Mouse (Mus musculus): Measurements from ENCODE around the gene Rab11fip5. TPM values are rescaled to one million over a fixed set of nuclear protein-coding genes. Genes with fewer than 3 reads are reported as not detected.

The Rab11fip5 gene
- total RNA-seq, 2 experiments from 2014 or later = 67.8 to 76.6 TPM

DNA sequence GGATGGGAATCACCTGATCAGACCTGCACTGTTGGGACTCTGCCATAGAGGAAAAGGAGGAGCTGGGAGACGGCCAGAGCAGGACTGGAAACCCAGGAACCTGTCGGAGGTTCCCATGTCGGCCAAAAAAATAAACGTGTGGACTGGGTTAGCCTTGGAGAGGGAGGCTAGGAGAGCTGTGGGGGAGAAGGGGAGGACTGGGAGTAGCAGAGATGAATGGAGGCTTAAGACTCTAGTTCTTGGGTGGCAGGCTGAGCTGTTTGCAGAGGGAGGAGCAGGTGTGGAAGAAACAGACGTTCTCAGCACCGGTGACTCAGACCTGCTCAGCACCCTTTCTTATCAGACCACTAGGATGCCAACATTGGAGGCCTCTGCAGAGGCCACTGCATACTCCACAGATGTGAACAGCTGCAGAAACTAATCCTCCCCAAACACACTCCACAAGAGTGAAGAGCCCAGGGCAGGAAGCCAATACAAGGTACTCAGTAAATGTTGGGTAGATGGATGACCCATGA lies 43.2 kb downstream of the Rab11fip5 start:
- peak; percentile 41 to 55 for DNase-seq (ENCODE audit: low spot score in 2 of 2)
- intact Hi-C loops (cut with DNase I) = no loop called here

DNA sequence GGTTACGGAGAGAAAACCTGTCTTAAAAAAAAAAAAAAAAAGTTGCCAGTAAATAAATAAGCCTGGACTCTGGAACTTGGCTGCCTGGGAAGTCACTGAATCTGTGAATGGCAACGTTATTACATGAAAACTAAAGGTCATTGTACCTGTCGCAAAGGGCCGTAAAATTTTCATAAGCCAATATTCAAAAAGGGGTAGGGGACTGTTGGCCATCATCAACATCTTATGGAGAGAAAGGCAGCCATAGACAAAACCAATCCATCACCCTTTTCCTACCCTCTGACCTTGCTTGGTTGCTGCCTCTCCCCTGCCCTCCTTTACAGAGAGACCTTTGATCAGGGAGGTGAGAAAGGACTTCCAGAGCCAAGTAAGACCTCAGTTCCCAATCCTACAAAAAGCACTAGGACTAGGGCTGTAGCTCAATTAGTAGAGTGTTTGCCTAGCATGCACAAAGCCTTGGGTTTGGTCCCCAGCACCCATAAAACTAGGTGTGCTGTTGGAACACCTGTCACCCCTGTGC lies 44.7 kb downstream of the Rab11fip5 start:
- intact Hi-C loops (cut with DNase I) = no loop called here
- no peak for DNase-seq (ENCODE audit: low spot score in 2 of 2)

DNA sequence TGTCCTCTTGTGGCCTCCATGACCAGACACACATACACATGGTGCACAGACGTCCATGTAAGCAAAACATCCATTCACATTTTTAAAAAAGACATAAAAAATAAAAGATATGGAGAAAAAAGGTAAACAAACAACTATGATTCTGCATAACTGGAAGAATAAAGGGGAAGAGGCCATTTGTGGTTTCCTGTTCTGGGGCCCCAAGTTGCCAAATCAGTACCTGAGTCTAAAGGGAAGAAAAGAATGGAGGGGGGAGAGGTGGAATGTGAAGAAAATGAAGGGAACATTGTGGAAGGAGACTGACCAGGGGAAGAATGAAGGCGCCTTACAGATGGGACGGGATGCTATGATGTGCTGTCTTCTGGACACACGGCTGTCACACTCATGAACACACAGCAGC lies 47.9 kb downstream of the Rab11fip5 start:
- intact Hi-C loops (cut with DNase I) = no loop called here
- no peak for DNase-seq (ENCODE audit: low spot score in 2 of 2)

- intact Hi-C loops (cut with DNase I) = no loop called here
- no peak for DNase-seq (ENCODE audit: low spot score in 2 of 2)
These were observed 49.3 kb downstream of the Rab11fip5 start for GRCm38 (mm10) chr6:85325109-85325508.

DNA sequence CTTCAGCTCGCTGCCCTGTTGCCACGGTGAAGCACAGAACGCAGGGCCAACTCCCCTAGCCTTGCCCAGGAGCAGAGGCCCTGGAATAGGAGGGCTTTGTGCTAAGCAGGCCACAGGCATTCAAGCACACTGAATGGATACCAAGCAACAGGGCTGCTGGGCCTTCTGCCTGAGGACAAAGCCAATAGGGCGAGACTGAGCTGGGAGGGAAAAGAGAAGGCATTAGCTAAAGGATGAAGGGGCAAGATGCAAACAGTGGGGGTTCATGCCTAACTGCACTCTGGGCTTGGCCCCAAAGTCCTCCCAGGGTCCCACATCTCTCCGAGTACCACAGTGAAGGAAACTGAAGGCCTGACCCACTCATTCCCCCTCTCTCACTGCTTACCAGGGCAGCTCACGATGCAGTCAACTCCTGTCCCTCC lies 54.0 kb downstream of the Rab11fip5 start:
- intact Hi-C loops (cut with DNase I) = no loop called here
- peak; percentile 37 to 43 for DNase-seq (ENCODE audit: low spot score in 2 of 2)

DNA sequence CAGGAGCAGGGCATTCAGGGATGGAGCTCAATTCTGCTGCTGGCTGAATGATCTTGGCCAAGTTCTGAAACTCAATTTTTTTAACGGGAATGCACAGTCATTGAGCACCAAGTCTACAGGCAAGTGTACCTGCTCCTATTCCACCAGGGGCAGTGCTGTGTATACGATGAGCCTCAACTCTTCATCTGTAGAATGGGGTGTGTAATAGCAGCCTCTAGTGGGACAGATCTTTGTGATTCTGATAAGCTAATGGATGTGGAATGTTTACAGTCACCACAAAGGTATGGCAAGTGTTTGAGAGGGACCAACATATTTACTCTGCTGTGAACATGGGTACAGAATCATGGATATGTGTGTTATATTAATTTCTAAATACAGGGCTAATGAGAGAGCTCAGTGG lies 58.2 kb downstream of the Rab11fip5 start:
- intact Hi-C loops (cut with DNase I) = no loop called here
- DNase-seq (ENCODE audit: low spot score in 2 of 2) = no peak

DNA sequence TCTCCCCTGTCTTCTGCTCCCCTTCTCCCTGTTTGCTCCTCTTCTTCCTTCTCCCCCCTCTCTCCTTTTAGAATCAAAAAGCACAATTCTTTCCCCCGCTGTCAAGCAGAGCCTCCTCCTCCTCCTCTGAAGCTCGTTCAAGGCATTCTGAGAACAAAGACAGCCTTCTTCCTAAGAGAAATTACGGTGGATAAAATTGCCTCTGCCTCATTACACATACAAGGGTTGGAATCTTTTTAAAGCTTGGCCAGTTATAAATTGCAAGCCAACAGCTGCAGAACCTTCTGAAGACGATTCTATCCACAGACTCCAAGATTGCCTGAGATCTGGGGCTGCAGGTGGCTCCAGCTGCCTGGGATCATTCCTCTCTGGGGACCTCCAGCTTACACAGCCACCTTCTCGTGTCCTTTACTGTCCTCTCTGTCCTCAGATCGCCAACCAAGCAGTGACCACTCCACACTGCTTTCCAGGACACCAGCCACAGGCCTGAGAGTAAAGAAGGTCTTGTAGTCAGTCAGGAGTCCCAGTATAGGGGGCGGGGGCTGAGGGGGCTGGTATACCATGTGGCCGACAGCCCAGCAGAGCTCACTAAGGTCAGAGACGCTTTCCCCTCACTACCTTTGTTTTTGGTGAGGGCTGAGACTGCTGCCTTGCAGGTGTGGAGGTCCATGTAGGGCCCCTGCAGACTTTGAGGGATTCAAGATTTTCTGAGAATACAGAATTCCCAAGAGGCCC lies 60.2 kb downstream of the Rab11fip5 start:
- intact Hi-C loops (cut with DNase I) = no loop called here
- no peak for DNase-seq (ENCODE audit: low spot score in 2 of 2)

DNA sequence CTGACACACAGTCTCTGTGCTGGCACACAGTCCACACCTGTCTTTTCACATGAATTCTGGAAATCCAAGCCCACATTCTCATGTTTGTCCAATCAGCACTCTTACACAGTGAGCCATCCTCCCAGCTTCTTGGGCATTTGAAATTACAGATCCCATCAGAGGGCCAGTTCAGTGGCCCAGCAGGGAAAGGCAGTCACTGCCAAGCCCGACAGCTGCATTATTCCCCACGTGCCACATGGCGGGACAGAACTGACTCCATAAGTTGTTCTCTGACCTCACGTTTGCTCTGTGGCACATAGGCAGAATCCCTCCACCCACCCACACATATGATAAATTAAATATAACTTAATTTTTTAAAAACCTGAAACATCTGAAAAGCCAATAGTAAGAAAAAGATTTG lies 66.5 kb downstream of the Rab11fip5 start:
- intact Hi-C loops (cut with DNase I) = no loop called here
- no peak for DNase-seq (ENCODE audit: low spot score in 2 of 2)

DNA sequence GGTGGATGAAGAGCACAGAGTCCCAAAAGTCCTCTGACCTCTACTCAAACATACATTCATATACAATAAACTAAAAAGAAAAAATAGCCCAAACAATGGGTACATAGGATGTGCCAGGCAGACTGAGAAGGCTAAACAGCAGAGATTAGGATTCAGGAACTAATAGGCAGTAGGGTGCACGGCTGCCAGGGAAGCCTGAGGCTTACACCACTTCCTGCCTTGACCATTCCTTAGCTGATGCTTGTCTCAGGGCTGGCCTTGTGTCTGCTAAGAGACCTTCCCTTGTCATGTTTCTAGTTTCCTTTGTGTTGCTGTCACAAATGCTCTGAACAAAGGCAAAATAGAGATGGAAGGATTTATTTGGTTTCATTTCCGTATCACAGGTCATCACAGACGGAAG lies 68.1 kb downstream of the Rab11fip5 start:
- intact Hi-C loops (cut with DNase I) = no loop called here
- DNase-seq (ENCODE audit: low spot score in 2 of 2) = no peak

- no peak for DNase-seq (ENCODE audit: low spot score in 2 of 2)
- intact Hi-C loops (cut with DNase I) = no loop called here
These were observed 68.6 kb downstream of the Rab11fip5 start for GRCm38 (mm10) chr6:85305826-85306225.

DNA sequence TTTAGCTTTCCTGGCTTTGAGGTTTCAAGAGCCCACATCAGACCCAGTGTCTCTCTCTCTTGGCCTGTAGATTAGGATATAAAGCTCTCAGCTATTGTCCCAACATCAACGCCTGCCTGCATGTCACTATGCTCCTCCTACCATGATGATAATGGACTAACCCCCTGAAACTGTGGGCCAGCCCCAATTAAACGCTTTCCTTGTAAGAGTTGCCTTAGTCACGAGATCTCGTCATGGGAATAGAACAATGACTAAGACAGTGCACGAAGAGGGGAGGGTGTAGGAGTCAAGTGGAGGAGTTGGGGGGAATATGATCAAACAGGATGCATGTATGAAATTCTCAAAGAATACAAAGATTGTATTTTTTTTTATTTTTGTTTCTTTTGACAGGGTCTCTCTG lies 69.5 kb downstream of the Rab11fip5 start:
- no peak for DNase-seq (ENCODE audit: low spot score in 2 of 2)
- intact Hi-C loops (cut with DNase I) = no loop called here

GRCm38 (mm10) chr6:85302326-85303055 lies 71.9 kb downstream of the Rab11fip5 start:
- DNase-seq (ENCODE audit: low spot score in 2 of 2) = peak in 1 of 2 experiments; percentile 43
- intact Hi-C loops (cut with DNase I) = no loop called here

DNA sequence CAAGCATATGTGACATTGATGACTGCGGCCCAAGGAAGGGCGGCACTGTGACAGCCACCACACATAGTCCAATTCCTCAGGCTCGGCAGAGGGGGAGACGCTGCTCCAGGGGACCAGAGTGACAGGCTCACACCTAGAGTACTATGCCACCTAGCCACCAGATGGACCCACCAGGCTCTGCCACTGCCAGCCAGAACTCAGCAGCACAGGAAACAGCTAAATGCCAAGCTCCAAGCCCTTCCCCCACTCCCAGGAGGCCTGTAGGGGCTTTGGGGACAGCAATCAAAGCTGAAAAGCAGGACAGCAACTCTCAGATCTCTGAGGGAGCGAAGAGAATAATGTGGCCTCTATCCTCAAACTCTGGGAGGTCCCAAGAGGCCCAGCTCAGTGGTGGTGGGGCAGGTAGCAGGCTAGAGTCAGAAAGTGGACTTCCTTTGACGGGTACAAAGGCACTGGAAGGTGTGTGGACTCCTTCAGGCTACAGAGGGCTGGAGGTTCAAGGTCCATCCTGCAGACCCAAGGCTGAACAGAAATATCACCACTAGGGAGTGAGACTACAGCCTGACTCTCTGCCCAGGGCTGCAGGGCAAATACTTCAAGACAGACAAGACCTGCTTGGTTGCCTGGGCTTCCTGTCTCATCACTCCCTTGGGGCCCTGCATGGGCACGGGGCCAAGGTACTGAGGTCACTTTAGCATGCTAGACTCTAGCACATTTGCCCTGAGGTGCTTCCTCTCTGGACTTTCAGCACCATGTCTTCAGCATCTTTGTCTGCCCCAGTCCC lies 78.9 kb downstream of the Rab11fip5 start:
- no peak for DNase-seq (ENCODE audit: low spot score in 2 of 2)
- intact Hi-C loops (cut with DNase I) = no loop called here

- intact Hi-C loops (cut with DNase I) = loop anchor here (5.0 kb wide), 1 partner anchor 42 kb away; no protein-coding TSS in a partner anchor
- DNase-seq (ENCODE audit: low spot score in 2 of 2) = no peak
These were observed 80.4 kb downstream of the Rab11fip5 start for GRCm38 (mm10) chr6:85294004-85294379.

- no peak for DNase-seq (ENCODE audit: low spot score in 2 of 2)
- intact Hi-C loops (cut with DNase I) = loop anchor here (5.0 kb wide), 1 partner anchor 41 kb away; no protein-coding TSS in a partner anchor
These were observed 81.0 kb downstream of the Rab11fip5 start for GRCm38 (mm10) chr6:85293255-85294003.

DNA sequence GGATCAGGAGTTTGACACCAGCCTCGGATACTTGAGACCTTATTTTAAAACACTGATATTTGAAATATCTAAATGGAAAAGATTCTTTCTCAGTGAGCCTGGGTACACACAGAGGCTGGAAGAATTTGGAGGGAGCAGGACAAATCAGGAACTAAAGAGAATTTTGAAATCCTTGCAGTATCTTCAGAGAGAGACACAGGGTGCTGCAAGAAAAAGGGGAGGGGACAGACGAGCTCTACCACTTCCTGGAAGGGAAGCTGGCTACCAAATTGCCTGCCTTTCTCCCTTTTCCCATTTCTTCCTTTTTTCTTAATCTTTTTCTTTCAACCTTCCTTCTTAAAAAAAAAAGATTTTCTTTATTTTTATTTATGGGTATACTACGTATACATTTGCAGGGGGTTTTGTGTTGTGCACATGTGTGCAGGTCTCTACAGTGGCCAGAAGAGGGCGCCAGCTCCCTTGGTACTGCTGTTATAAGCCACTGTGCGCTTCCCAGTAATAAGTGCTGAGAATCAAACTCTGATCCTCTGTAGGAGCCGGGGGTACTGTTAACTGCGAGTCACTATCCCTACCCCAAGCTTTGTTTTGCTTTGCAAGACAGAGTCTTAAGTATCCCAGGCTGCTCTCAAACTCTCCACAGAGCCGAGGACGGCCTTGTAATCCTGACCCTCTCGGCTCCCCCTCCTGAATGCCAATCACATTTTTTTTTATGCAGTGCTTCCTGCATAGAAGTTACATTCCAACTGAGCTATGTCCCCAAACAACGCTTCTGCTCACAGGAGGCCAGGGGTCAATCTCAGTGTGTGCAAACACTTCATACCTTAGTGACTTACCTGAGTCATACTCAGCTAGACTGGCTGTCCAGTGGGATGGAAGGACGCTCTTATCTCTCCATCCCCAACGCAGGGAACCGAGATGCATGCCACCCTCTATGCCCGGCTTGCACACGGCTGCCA lies 83.3 kb downstream of the Rab11fip5 start:
- intact Hi-C loops (cut with DNase I) = loop anchor here (5.0 kb wide), 1 partner anchor 39 kb away; no protein-coding TSS in a partner anchor
- no peak for DNase-seq (ENCODE audit: low spot score in 2 of 2)

DNA sequence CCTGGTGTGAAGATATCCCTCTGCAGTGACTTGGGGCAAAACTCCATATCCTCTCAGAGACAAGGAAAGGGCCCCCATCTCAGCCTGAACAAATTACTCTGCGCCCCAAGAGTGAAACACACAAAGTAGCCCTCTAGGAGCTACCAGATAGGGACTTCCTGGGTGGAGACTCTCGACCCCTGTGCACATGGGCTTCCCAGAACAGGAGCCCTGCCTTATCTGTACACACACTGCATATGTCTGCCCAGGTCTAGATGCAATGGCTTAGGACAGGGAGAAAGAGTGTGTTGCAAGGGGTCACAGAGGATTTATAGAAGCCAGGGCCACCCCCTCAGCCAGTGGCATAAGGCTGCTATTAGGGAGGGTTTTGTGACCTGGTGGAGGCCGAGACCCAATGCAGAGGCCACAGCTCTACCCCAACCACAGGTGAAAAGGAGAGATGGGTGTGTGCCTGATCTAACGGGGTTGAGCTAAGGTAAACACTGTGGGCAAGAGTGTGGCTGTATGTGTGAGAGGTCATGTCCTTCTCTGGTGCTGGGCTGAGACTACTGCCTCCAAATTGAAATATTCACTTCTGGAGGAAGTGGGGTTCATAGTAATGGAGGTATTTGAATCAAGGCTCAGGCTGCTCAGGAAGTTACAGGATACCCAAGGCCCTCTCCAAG lies 86.1 kb downstream of the Rab11fip5 start:
- no peak for DNase-seq (ENCODE audit: low spot score in 2 of 2)
- intact Hi-C loops (cut with DNase I) = no loop called here
